Mouse (Mus musculus): ENCODE data around the gene Col10a1. TPM values are rescaled to one million over a fixed set of nuclear protein-coding genes. Genes with fewer than 3 reads are reported as not detected.
"Not testable (repeated sequence)": the region's sequence is repeated elsewhere in the genome, so short reads cannot be mapped to it uniquely, and the experiment has no call there.

The Col10a1 gene
- polyA plus RNA-seq (2015; fragmentation: Nextera tagmentation; extraction: Ambion mirVana), result 0.27 and 0.31 TPM in 2 replicates

DNA sequence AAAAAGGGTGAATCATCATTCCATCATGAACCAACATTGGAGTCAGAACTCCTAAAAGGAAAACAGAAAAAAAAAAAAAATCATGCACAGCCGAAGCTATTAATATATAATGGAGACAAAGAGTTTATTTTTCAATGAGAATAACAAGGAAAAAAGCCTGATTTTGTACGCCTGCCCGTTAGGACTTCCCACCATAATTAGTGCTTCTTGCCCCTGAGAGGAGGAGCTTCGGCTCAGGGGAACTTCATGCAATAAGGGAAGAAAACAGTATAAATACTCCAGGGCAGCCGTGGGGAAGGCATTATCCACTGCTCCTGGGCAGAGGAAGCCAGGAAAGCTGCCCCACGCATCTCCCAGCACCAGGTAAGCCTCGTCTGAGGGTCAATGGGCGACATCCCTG, at the start of gene Col10a1:
Gene Col10a1 (plus strand): TSS at position 301 of the 400 bp plus-strand sequence.
- DNase-seq (ENCODE audit: low spot score), result no peak

DNA sequence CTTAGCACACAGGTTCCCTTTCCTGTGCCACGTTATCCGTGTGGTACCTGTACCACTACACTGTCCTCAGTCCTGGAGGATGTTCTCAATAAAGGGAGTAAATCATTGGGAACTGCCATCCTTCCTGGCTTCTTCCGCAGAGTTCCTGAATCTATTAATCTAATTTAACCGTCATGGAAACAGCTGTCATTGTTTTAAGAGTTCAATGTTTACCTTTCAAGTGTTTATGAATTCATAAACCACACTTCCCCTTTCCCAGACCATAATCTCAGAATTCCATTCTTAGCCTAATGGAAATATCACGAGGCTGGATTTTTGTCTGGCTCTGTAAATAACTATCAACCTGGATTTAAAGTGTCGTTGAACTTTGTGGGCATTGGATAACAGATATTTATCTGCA, 48.8 kb upstream of the Col10a1 start:
- no peak for DNase-seq (ENCODE audit: low spot score)

DNA sequence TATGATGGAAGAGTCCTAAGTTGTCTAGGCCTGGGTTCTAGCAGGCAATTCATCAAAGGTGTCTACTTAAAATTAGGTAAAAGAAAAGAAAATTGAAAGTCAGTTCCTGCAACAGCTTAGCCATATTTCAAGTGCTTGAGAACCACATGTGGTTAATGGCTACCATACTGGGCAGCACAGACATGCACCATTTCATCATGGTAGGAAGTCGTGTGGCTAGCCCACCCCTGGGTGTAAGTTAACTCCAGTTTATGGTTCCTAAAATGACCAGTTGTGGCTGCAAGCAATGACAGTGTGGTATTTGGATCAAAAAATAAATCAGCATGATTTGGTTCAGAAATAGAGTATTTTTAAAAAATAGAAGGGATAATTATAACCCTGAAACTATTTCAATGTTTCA, 47.9 kb upstream of the Col10a1 start:
- DNase-seq (ENCODE audit: low spot score), result no peak

DNA sequence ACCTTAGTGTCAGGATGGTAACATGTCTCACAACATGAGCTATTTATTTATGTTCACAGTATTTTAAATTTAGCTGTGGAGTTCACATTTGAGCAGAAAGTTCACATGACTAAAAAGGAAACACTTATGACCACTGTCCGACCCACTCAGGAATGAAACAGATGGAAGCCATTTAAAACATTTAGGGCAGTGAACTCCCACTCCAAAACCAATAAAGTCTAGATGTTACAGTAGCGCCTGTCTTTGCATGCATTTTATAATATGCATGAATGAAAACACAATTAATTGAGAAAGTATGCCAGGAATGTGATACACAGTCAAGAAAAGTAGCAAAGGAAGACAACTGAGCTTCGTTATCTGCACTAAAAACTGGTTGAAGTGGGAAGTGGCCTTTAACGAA, 37.6 kb upstream of the Col10a1 start:
- no peak for DNase-seq (ENCODE audit: low spot score)

DNA sequence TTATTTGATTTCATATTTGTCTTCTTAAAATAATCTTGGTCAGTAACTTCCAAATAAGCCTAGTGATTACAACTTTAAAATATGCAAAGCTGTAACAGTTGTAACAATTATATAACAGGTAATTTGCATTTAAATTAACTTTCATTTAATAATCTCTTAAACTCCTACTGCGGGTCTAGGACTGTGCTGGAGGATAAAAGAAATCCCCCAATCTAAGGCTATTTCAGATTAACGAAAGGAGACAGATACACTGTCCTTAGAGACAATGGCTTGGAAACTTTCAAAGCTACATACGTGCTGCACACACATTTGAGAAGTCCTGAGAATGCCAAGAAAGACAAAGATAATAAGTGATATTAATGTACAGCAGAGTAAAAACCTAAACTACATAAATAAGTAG, 31.5 kb upstream of the Col10a1 start:
- DNase-seq (ENCODE audit: low spot score), result no peak

DNA sequence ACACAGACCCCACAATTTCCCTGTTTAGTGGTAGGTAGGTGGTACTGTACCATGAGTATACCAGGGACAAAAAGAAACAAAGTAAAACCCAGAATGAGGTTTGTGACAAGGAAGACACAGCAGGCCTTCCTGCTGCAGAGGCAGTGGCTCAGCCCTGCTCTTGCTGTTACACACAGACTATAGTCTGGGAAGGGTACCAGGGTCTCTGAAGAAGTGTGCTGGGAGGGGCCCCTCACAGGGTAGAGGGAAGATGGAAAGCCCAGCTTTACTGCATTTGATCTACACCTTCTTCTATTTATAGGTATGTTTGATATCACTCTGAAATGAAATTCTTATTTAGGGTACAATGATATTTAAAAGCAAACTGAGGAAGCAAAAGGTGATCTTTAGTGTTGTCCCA, 26.0 kb upstream of the Col10a1 start:
- no peak for DNase-seq (ENCODE audit: low spot score)

DNA sequence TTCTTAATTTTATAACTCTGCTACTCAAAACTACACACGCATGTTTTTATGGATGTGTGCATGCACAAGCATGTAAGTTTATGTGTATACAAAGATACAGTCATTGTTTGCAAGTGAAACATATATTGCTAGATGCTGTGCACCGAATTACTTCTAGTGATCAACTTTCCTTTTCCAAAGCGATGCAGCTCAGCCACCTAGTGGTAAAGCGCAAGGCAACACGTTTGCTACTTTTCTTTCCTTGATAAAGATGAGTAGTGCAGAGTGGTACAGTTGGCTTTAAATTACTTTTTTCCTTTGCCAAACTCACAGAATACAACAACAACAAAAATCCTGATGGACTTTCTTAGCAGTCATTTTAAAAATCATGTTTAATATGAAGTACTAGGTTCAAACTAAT, 21.6 kb upstream of the Col10a1 start:
- peak; percentile 25 for DNase-seq (ENCODE audit: low spot score)

DNA sequence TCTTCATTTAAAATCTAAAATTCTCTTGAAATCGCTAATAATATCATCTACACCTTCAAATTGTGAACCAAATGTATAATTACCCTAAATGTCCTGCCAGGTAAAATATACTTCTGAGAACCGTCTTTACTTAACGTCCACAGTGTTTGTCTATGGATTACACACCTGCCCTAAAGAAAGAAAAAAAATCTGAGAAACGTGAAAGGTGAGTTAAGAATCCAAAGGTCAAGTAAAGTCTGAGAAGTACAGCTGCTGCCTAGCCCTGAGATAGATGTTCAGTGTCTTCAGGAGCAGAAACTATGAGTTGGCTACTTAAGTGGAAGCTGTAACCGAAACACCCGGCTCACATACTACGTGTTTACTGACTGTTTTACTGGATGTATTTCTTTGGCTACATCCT, 16.4 kb upstream of the Col10a1 start:
- DNase-seq (ENCODE audit: low spot score), result no peak

DNA sequence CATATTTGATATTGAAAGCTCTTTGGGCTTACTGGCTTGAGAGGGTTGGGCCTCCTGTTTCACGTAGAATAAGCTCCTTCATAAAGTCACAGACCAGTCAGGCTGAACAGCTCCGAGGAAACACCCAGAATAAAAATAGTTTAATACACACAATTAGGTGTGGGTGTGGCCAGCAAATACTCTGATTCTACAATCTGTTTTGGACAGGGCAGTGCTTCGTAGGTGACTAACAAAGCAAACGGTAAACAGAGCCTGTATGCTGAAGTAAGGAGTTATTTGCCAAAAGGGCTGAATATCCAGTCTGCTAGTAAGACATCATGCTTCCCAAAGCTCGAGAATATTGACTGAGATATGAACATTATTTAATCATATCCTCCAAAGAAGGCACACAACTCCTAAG, 4.1 kb upstream of the Col10a1 start:
- no peak for DNase-seq (ENCODE audit: low spot score)

DNA sequence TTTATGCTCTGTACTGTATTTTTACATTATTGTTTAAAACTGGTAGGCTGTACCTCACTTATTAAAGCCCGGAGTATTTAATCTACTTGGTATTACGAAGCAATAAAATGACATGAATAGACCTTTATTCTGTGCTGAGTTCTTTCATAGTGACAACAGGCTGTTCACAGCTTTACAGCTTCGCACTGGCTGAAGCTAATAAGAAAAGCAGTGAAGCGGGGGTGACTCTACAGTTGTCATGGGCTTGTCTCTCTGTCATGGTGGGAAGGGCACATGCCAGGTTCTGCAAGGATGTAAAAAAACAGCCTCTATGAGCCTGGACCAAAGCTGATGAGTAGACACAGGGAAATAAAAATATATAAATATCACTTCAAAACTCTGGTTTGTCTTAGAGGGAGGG, 7.2 kb downstream of the Col10a1 start:
- no peak for DNase-seq (ENCODE audit: low spot score)

DNA sequence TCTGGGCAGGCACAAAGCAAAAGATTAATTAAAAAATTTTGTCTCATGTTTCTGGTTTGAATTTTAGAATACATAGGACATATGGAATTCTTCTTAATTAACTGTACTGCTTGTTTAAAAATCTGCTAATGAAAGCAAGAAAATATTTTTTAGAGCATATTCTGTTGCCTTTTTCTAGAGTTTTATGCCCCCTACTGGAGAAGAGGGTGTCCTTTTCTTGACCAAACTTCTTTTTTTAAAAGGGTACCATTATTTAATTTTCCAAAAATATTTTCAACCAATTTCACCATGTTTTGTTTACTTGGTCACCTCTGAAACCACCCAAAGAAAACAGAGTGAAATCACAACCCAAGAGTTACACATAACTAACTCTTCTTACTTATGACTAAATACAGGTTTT, 9.5 kb downstream of the Col10a1 start:
- no peak for DNase-seq (ENCODE audit: low spot score)

DNA sequence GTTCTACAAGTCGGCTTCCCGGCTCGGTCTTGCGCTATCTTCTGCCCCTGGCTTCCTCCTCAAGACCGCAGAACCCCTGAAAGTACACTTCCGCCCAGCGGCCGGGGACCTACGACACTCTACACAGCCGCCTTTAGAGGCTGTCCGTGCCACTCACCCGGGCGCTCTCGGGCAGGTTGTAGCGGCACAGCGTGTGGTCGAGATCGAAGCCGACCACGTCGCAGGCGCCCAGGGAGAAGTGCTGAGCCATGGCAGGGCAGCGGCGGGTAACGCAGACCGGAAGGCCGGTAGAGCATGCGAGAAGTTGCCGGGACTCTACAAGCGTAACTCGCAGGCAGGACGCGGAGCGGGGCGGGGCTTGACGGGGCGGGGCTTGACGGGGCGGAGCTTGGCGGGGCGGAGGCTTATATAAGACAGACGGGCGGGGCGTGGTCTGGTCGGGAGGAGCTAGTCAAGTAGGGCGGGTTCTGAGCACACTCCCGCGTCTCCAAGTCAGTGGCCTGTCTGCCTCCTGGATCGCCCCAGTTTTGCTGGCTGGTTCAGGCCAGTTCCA, 28.5 kb downstream of the Col10a1 start, which contains the start of gene Nt5dc1:
Gene Nt5dc1 (minus strand): TSS at position 349 of the 553 bp plus-strand sequence.
- DNase-seq (ENCODE audit: low spot score), result peak; percentile 93

DNA sequence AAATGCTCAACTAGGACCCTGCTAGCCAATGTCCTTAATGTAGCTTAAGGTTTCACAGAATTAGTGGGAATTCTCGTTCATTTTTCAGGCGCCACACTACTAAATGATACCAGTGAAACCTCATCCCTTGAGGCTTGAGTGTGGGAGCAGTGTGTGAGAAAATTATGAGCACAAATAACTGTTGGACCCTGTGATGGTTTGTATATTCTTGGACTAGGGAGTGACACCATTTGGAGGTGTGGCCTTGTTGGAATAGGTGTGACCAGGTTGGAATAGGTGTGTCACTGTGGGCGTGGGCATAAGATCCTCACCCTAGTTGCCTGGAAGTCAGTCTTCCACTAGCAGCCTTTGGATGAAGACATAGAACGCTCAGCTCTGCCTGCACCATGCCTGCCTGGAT, 29.0 kb downstream of the Col10a1 start:
- DNase-seq (ENCODE audit: low spot score), result not testable (repeated sequence)

DNA sequence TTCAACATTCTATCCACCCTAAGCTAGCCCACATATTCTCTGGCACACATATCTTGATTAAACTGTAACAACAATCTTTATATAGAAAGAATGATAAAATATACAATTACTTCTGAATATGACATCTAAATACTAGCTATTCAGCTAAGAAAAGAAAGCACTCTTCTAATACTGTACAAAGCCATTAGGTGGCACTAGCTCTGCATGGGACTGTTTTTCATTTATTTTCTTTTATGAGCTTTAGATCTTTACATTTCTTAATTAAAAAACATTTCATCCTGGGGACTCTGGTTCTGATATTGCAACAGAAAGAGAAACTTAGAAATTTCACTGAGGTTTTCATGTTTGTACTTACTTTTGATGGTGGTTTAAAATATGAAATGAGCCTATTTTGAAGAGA, 42.0 kb downstream of the Col10a1 start:
- DNase-seq (ENCODE audit: low spot score), result no peak

DNA sequence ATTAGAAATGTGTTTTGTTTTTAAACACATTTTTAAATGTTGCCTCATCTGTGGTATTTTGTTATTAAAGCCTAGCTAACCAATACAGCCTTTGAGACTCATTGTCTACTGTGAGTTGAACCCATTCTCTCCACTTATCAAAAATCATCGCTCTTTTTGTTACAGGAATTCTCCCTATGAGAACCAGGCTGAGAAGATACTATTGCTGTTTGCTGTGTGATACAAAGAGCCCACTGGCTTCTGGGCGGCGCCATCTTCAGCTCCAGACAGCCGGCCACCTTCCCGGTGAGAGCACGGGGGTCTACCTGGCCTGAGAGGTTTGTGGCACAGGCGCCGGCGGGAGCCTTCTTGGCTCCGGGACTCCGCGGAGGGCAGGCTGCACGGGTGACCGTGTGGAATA, 44.4 kb downstream of the Col10a1 start:
- DNase-seq (ENCODE audit: low spot score), result not testable (repeated sequence)

Other genes with a start within 250 kb of the Col10a1 start
- gene Dse, start 182.3 kb upstream of the Col10a1 start, polyA plus RNA-seq (2015; fragmentation: Nextera tagmentation; extraction: Ambion mirVana), result 5.1 and 5.5 TPM in 2 replicates
- gene Tspyl1, start 107.8 kb upstream of the Col10a1 start, polyA plus RNA-seq (2015; fragmentation: Nextera tagmentation; extraction: Ambion mirVana), result 77.6 and 82.6 TPM in 2 replicates
- gene Tspyl4, start 92.5 kb upstream of the Col10a1 start, polyA plus RNA-seq (2015; fragmentation: Nextera tagmentation; extraction: Ambion mirVana), result 31.0 and 32.9 TPM in 2 replicates
- gene Nt5dc1, start 28.6 kb downstream of the Col10a1 start, polyA plus RNA-seq (2015; fragmentation: Nextera tagmentation; extraction: Ambion mirVana), result 26.3 and 31.0 TPM in 2 replicates
- gene Frk, start 93.4 kb downstream of the Col10a1 start, polyA plus RNA-seq (2015; fragmentation: Nextera tagmentation; extraction: Ambion mirVana), result 0.98 and 1.3 TPM in 2 replicates